Mouse (Mus musculus): ENCODE results near the gene Gm9887. TPM values are rescaled to one million over a fixed set of nuclear protein-coding genes. Genes with fewer than 3 reads are reported as not detected.

Gene Gm9887
- total RNA-seq, 2 experiments from 2014 or later = 1.1 TPM; not detected in 1

GRCm38 (mm10) chr12:69360997-69361899 is 11.0 kb downstream of the Gm9887 start:
- DNase-seq = peak; percentile 99 to 100

GRCm38 (mm10) chr12:69360655-69360996 is 11.6 kb downstream of the Gm9887 start:
- DNase-seq = peak in 1 of 2 experiments; percentile 16

GRCm38 (mm10) chr12:69357300-69357646 is 15.0 kb downstream of the Gm9887 start:
- DNase-seq = no peak

- peak; percentile 88 to 92 for DNase-seq
Measured at GRCm38 (mm10) chr12:69356546-69357299, 15.5 kb downstream of the Gm9887 start, which contains the start of gene Nemf. Gene Nemf, minus strand, starts transcription at chr12:69357165.

GRCm38 (mm10) chr12:69351685-69352084 is 20.6 kb downstream of the Gm9887 start:
- DNase-seq = no peak

GRCm38 (mm10) chr12:69349928-69350327 is 22.3 kb downstream of the Gm9887 start:
- DNase-seq = no peak

- peak; percentile 12 to 44 for DNase-seq
Measured at GRCm38 (mm10) chr12:69333547-69333946, 38.7 kb downstream of the Gm9887 start.

- no peak for DNase-seq
Measured at GRCm38 (mm10) chr12:69332147-69332546, 40.1 kb downstream of the Gm9887 start.

GRCm38 (mm10) chr12:69331187-69331586 is 41.1 kb downstream of the Gm9887 start:
- DNase-seq = no peak

Small RNAs within 50 kb of the gene (microRNA-seq; reads per million reads assigned to microRNA genes)
- not detected for gene Gm47299
- gene Gm47305 = not detected

Other genes starting within 250 kb of the Gm9887 start
- gene Rps29, start 213.3 kb downstream of the Gm9887 start, total RNA-seq (2021) = 1,000 to 10,000 TPM; 1,319 to 1,411 TPM
- gene Lrr1, start 203.6 kb downstream of the Gm9887 start, total RNA-seq (2021) = under 1 TPM; 0.46 to 0.86 TPM
- gene Rpl36al, start 188.4 kb downstream of the Gm9887 start, total RNA-seq (2021) = 100 to 1,000 TPM; 617 to 646 TPM
- 10 to 100 TPM; 68.5 to 76.3 TPM for gene Mgat2, start 188.3 kb downstream of the Gm9887 start, total RNA-seq (2021)
- 1 to 10 TPM; 4.9 to 6.3 TPM for gene Gm49383, start 175.4 kb downstream of the Gm9887 start, total RNA-seq (2021)
- 1 to 10 TPM in 1 of 2 experiments, under 1 TPM in 1; 0.93 to 1.2 TPM for gene Dnaaf2, start 174.0 kb downstream of the Gm9887 start, total RNA-seq (2021)
- 1 to 10 TPM; 4.8 to 5.7 TPM for gene Gm49384, start 168.2 kb downstream of the Gm9887 start, total RNA-seq (2021)
- 1 to 10 TPM; 3.0 TPM for gene Pole2, start 144.3 kb downstream of the Gm9887 start, total RNA-seq (2021)
- gene Klhdc1, start 131.3 kb downstream of the Gm9887 start, total RNA-seq (2021) = 1 to 10 TPM; 4.9 to 8.0 TPM
- gene Klhdc2, start 75.8 kb downstream of the Gm9887 start, total RNA-seq (2021) = 10 to 100 TPM; 58.1 to 69.0 TPM
- gene Nemf, start 15.3 kb downstream of the Gm9887 start, total RNA-seq (2021) = 10 to 100 TPM; 43.7 to 45.6 TPM
- 100 to 1,000 TPM; 114 to 154 TPM for gene Arf6, start 308 bp downstream of the Gm9887 start, total RNA-seq (2021)
- 10 to 100 TPM; 11.5 to 14.9 TPM for gene Vcpkmt, start 210.6 kb upstream of the Gm9887 start, total RNA-seq (2021)